Mouse (Mus musculus) cortical plate, adult 2 months (tissue): ENCODE measurements around the gene Gm16253.

Experiments used
- CTCF ChIP-seq: fragments of 200-500 bp; IDR thresholded peaks from 2 replicates; pipeline ENCODE4 v1.5.1; 2011; ENCODE audit warnings: mild to moderate bottlenecking, control low read depth, low read length; ENCODE audit not compliant: insufficient read depth; ENCODE audit errors: extremely low read depth
- POLR2A ChIP-seq: fragments of 200-500 bp; IDR thresholded peaks from 2 replicates; pipeline ENCODE4 v1.6.1; 2011; ENCODE audit warnings: mild to moderate bottlenecking, low read length, control low read depth; ENCODE audit not compliant: insufficient read depth; ENCODE audit errors: extremely low read depth

GRCm38 (mm10) chr3:96540740-96541139, 36.0 kb upstream of the Gm16253 start:
- TF ChIP-seq CTCF (no peak), POLR2A (no peak)
